Mouse (Mus musculus) CH12.LX (cell line): ENCODE measurements around the gene Mon1a. TPM values are rescaled to one million over a fixed set of nuclear protein-coding genes. Genes with fewer than 3 reads are reported as not detected.

Source experiments
- DNase-seq: peaks from one replicate; pipeline ENCODE4 v3.0.0-alpha.2; 2013; ENCODE audit errors: extremely low read depth
- H3K27ac ChIP-seq: 2 replicates; pipeline ENCODE4 v1.5.1; 2012; ENCODE audit warnings: low read depth, mild to moderate bottlenecking, control low read depth, moderate library complexity; ENCODE audit not compliant: insufficient read depth
- H3K27me3 ChIP-seq: replicated peaks from 2 replicates; pipeline ENCODE3; 2012; ENCODE audit warnings: inconsistent platforms
- H3K36me3 ChIP-seq, 2 experiments: replicated peaks in 1 of 2; 2 replicates each; pipeline versions ENCODE3 to v1.6.1; 2012; ENCODE audit warnings: inconsistent platforms in 1 of 2, low read length in 1 of 2, mild to moderate bottlenecking in 1 of 2, mixed read lengths in 1 of 2, moderate library complexity in 1 of 2; ENCODE audit not compliant: control insufficient read depth in 1 of 2, insufficient read depth in 1 of 2
- H3K4me1 ChIP-seq, 2 experiments: 2 replicates each; pipeline ENCODE4 v1.6.1; 2012; ENCODE audit warnings: inconsistent platforms in 1 of 2, moderate library complexity in 1 of 2; ENCODE audit not compliant: insufficient read depth in 2 of 2, control insufficient read depth in 1 of 2
- H3K4me2 ChIP-seq: 2 replicates; pipeline ENCODE4 v1.6.1; 2012; ENCODE audit warnings: low read depth, mild to moderate bottlenecking, control low read depth; ENCODE audit not compliant: poor library complexity, insufficient read depth, severe bottlenecking
- H3K4me3 ChIP-seq, 3 experiments: fragments of 150-350 bp in 1 of 3; sonication (generic) in 1 of 3; replicated peaks in 1 of 3; 2 replicates each; pipeline versions ENCODE3 to v1.5.1; 2011 to 2012; ENCODE audit warnings: low read depth in 2 of 3, low read length in 2 of 3, mild to moderate bottlenecking in 2 of 3, moderate library complexity in 2 of 3, control low read depth in 1 of 3, improper control_type of control experiment in 1 of 3, inconsistent platforms in 1 of 3, mixed read lengths in 1 of 3; ENCODE audit not compliant: poor library complexity in 1 of 3
- H3K79me2 ChIP-seq: replicated peaks from 2 replicates; pipeline ENCODE4 v1.6.1; 2012; ENCODE audit warnings: mild to moderate bottlenecking, moderate library complexity; ENCODE audit not compliant: control insufficient read depth, poor library complexity, insufficient read depth, severe bottlenecking; ENCODE audit errors: extremely low read depth
- H3K9ac ChIP-seq: 2 replicates; pipeline ENCODE4 v1.6.1; 2012; ENCODE audit warnings: low read depth, mild to moderate bottlenecking, control low read depth, moderate library complexity; ENCODE audit not compliant: insufficient read depth
- H3K9me3 ChIP-seq: replicated peaks from 2 replicates; pipeline ENCODE3; 2012; ENCODE audit warnings: low read length, inconsistent platforms, mixed read lengths
- BHLHE40 ChIP-seq: IDR thresholded peaks from 2 replicates; pipeline ENCODE4 v1.6.1; 2011; ENCODE audit warnings: mild to moderate bottlenecking, low read depth, low read length, improper control_type of control experiment
- CHD2 ChIP-seq: IDR thresholded peaks from 2 replicates; pipeline ENCODE4 v1.6.1; 2011; ENCODE audit warnings: low read length, improper control_type of control experiment
- CTCF ChIP-seq, 2 experiments: IDR thresholded peaks in 1 of 2; conservative IDR thresholded peaks in 1 of 2; 2 replicates each; pipeline ENCODE4 v1.5.1; 2011 to 2012; ENCODE audit warnings: low read depth in 2 of 2, low read length in 2 of 2, improper control_type of control experiment in 1 of 2, inconsistent platforms in 1 of 2, mild to moderate bottlenecking in 1 of 2, moderate library complexity in 1 of 2
- E2F4 ChIP-seq: IDR thresholded peaks from 2 replicates; pipeline ENCODE4 v1.6.1; 2011; ENCODE audit warnings: low read depth, low read length, improper control_type of control experiment; ENCODE audit not compliant: insufficient replicate concordance
- ELF1 ChIP-seq: IDR thresholded peaks from 2 replicates; pipeline ENCODE4 v1.6.1; 2014; ENCODE audit warnings: low read depth, mild to moderate bottlenecking, inconsistent platforms, low read length, improper control_type of control experiment
- ETS1 ChIP-seq: conservative IDR thresholded peaks from 2 replicates; pipeline ENCODE4 v1.6.1; 2012; ENCODE audit warnings: low read depth, mild to moderate bottlenecking, inconsistent platforms, low read length, improper control_type of control experiment, moderate library complexity
- GABPA ChIP-seq: IDR thresholded peaks from 2 replicates; pipeline ENCODE4 v1.6.1; 2012; ENCODE audit warnings: low read depth, low read length, improper control_type of control experiment, inconsistent platforms; ENCODE audit not compliant: insufficient replicate concordance
- HCFC1 ChIP-seq: IDR thresholded peaks from 2 replicates; pipeline ENCODE4 v1.6.1; 2012; ENCODE audit warnings: low read depth, mild to moderate bottlenecking, inconsistent platforms, low read length, improper control_type of control experiment
- JUN ChIP-seq: IDR thresholded peaks from 2 replicates; pipeline ENCODE4 v1.6.1; 2011; ENCODE audit warnings: low read depth, mild to moderate bottlenecking, low read length, improper control_type of control experiment, moderate library complexity; ENCODE audit not compliant: insufficient read depth
- JUND ChIP-seq: conservative IDR thresholded peaks from 2 replicates; pipeline ENCODE4 v1.6.1; 2011; ENCODE audit warnings: low read depth, low read length, improper control_type of control experiment
- KAT2A ChIP-seq: IDR thresholded peaks from 2 replicates; pipeline ENCODE4 v1.6.1; 2012; ENCODE audit warnings: low read length, improper control_type of control experiment, inconsistent platforms; ENCODE audit not compliant: insufficient replicate concordance
- MAX ChIP-seq: IDR thresholded peaks from 2 replicates; pipeline ENCODE4 v1.6.1; 2011; ENCODE audit warnings: low read length, improper control_type of control experiment
- MAZ ChIP-seq: IDR thresholded peaks from 2 replicates; pipeline ENCODE4 v1.6.1; 2012; ENCODE audit warnings: low read depth, mild to moderate bottlenecking, inconsistent platforms, low read length, improper control_type of control experiment, moderate library complexity
- MEF2A ChIP-seq: IDR thresholded peaks from 2 replicates; pipeline ENCODE4 v1.6.1; 2014; ENCODE audit warnings: low read depth, mild to moderate bottlenecking, inconsistent platforms, low read length, improper control_type of control experiment, borderline replicate concordance
- MYC ChIP-seq: IDR thresholded peaks from 2 replicates; pipeline ENCODE4 v1.6.1; 2011; ENCODE audit warnings: low read depth, mild to moderate bottlenecking, improper control_type of control experiment, low read length
- NELFE ChIP-seq: IDR thresholded peaks from 2 replicates; pipeline ENCODE4 v1.6.1; 2011; ENCODE audit warnings: low read depth, low read length, improper control_type of control experiment
- NRF1 ChIP-seq: IDR thresholded peaks from 2 replicates; pipeline ENCODE4 v1.6.1; 2014; ENCODE audit warnings: low read depth, mild to moderate bottlenecking, inconsistent platforms, low read length, improper control_type of control experiment, moderate library complexity
- PAX5 ChIP-seq: IDR thresholded peaks from 2 replicates; pipeline ENCODE4 v1.6.1; 2012; ENCODE audit warnings: low read length, inconsistent platforms, mixed read lengths
- POLR2AphosphoS2 ChIP-seq: IDR thresholded peaks from 2 replicates; pipeline ENCODE4 v1.6.1; 2011; ENCODE audit warnings: low read depth, low read length, improper control_type of control experiment
- RAD21 ChIP-seq: IDR thresholded peaks from 2 replicates; pipeline ENCODE4 v1.6.1; 2011; ENCODE audit warnings: low read depth, mild to moderate bottlenecking, low read length, improper control_type of control experiment, moderate library complexity
- SMC3 ChIP-seq: IDR thresholded peaks from 2 replicates; pipeline ENCODE4 v1.6.1; 2011; ENCODE audit warnings: low read depth, low read length, improper control_type of control experiment
- TBP ChIP-seq: conservative IDR thresholded peaks from 2 replicates; pipeline ENCODE4 v1.6.1; 2011; ENCODE audit warnings: low read depth, low read length, improper control_type of control experiment
- TCF12 ChIP-seq: IDR thresholded peaks from 2 replicates; pipeline ENCODE4 v1.6.1; 2014; ENCODE audit warnings: low read depth, mild to moderate bottlenecking, inconsistent platforms, low read length, improper control_type of control experiment
- UBTF ChIP-seq: IDR thresholded peaks from 2 replicates; pipeline ENCODE4 v1.6.1; 2012; ENCODE audit warnings: low read depth, mild to moderate bottlenecking, inconsistent platforms, low read length, improper control_type of control experiment, moderate library complexity
- USF1 ChIP-seq: IDR thresholded peaks from 2 replicates; pipeline ENCODE4 v1.6.1; 2014; ENCODE audit warnings: low read depth, mild to moderate bottlenecking, inconsistent platforms, low read length, improper control_type of control experiment
- USF2 ChIP-seq: conservative IDR thresholded peaks from 2 replicates; pipeline ENCODE4 v1.6.1; 2011; ENCODE audit warnings: low read depth, low read length, improper control_type of control experiment
- ZC3H11A ChIP-seq: IDR thresholded peaks from 2 replicates; pipeline ENCODE4 v1.6.1; 2012; ENCODE audit warnings: low read depth, mild to moderate bottlenecking, inconsistent platforms, low read length, improper control_type of control experiment
- ZKSCAN1 ChIP-seq: IDR thresholded peaks from 2 replicates; pipeline ENCODE4 v1.6.1; 2012; ENCODE audit warnings: low read depth, inconsistent platforms, low read length, improper control_type of control experiment, borderline replicate concordance
- ZMIZ1 ChIP-seq: IDR thresholded peaks from 2 replicates; pipeline ENCODE4 v1.6.1; 2012; ENCODE audit warnings: low read depth, mild to moderate bottlenecking, inconsistent platforms, low read length, improper control_type of control experiment
- ZNF384 ChIP-seq: IDR thresholded peaks from 2 replicates; pipeline ENCODE4 v1.6.1; 2012; ENCODE audit warnings: low read depth, low read length, improper control_type of control experiment, inconsistent platforms
- dilution Hi-C: fragments of 300-500 bp; cut with MboI; formaldehyde crosslinking; loops from 2 replicates; pipeline ENCODE4 v1.14.3; 2020; ENCODE audit warnings: low sequenced_read_pairs; ENCODE audit not compliant: extremely low pct_unique_long_range_greater_than_20kb, extremely low pct_ligation_motif_present
- in situ Hi-C: fragments of 300-500 bp; cut with MboI; formaldehyde crosslinking; loops from 3 replicates; pipeline ENCODE4 v1.14.3; 2019; ENCODE audit warnings: low sequenced_read_pairs, low pct_ligation_motif_present, low pct_unique_long_range_greater_than_20kb, mixed read lengths
- polyA plus RNA-seq: library from polyadenylated mRNA; unstranded; fragments of >175 nt; gene quantifications from 2 replicates; pipeline ENCODE4 v1.2.1, GENCODE M21; 2012; ENCODE audit warnings: low read depth; ENCODE audit not compliant: insufficient read length
- total RNA-seq, 2 experiments: library from RNA; depleted of rRNA; stranded (reverse); fragments of 300-350 nt in 1 of 2; fragments of >200 nt in 1 of 2; gene quantifications; 2 replicates each; pipeline ENCODE4 v1.2.3; 2012 to 2014

The Mon1a gene
- total and polyA plus RNA-seq, 3 experiments: 13.6 to 19.5 (median 15.3) TPM

DNA sequence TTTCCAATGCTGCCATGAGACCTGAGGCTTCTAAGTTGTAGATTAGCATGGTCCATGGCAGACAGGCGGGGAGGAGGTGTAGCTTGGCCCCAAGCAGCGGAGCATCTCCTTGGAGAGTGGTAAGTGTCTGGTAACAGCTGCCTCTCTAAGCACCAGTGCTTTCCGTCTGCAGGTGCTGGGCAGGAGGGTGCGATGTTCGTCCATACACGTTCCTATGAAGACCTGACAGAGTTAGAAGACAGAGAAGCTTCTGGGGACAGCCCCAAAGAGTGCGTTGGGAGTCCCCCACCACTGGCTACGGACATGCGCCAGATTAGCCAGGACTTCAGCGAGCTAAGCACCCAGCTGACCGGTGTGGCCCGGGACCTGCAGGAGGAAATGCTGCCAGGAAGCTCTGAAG is 11.9 kb downstream of the Mon1a start:
- H3K79me2 ChIP-seq: no peaks in the 10 kb centered on the region
- no peak overlapping the region for H3K9ac ChIP-seq
- in situ Hi-C loops: no loop called here
- dilution Hi-C loops: no loop called here
- DNase-seq: peak; percentile 76
- TF ChIP-seq JUN (no peak), MEF2A (0 out of 2 replicates have a peak, but pooled peaks have one; percentile 43), USF2 (no peak), ELF1 (peak; percentile 18; the same call in 1 of the 2 replicates), TBP (no peak), PAX5 (no peak), UBTF (no peak), CTCF (conservative IDR thresholded peaks at IDR 0.05 in 1 of 2, IDR thresholded peaks at IDR 0.05 in 1 of 2; ENCODE audit: low read depth in 2 of 2, low read length in 2 of 2) (no peak), BHLHE40 (peak; percentile 75), ZC3H11A (no peak), E2F4 (no peak), KAT2A (no peak), MAX (peak; percentile 31; the same call in 1 of the 2 replicates), JUND (no peak), TCF12 (0 out of 2 replicates have a peak, but pooled peaks have one; percentile 12), HCFC1 (no peak), ETS1 (peak; percentile 65), GABPA (no peak), CHD2 (no peak), MYC (peak; percentile 19; the same call in 1 of the 2 replicates), MAZ (0 out of 2 replicates have a peak, but pooled peaks have one; percentile 46), ZNF384 (no peak), ZKSCAN1 (no peak), USF1 (no peak), NRF1 (peak; percentile 74), SMC3 (no peak), NELFE (no peak), POLR2AphosphoS2 (no peak), ZMIZ1 (peak; percentile 38; the same call in 1 of the 2 replicates), RAD21 (no peak)
- no peaks in the 10 kb centered on the region for H3K27me3 ChIP-seq
- no peaks in the 10 kb centered on the region for H3K9me3 ChIP-seq
- H3K27ac ChIP-seq: no peak overlapping the region
- no peak overlapping the region for H3K4me2 ChIP-seq
- H3K36me3 ChIP-seq: peaks cover 25 to 53% of the 10 kb centered on the region in 2 experiments
- peaks cover 9 to 26% of the 10 kb centered on the region in 2 experiments; a peak in 3 of 4 replicates for H3K4me1 ChIP-seq
- H3K4me3 ChIP-seq: peak overlapping the region in 1 of 3 experiments; percentile 30
